Comparison of ENCODE assay signal across 9 mouse cellular contexts in the genomic region with DNA sequence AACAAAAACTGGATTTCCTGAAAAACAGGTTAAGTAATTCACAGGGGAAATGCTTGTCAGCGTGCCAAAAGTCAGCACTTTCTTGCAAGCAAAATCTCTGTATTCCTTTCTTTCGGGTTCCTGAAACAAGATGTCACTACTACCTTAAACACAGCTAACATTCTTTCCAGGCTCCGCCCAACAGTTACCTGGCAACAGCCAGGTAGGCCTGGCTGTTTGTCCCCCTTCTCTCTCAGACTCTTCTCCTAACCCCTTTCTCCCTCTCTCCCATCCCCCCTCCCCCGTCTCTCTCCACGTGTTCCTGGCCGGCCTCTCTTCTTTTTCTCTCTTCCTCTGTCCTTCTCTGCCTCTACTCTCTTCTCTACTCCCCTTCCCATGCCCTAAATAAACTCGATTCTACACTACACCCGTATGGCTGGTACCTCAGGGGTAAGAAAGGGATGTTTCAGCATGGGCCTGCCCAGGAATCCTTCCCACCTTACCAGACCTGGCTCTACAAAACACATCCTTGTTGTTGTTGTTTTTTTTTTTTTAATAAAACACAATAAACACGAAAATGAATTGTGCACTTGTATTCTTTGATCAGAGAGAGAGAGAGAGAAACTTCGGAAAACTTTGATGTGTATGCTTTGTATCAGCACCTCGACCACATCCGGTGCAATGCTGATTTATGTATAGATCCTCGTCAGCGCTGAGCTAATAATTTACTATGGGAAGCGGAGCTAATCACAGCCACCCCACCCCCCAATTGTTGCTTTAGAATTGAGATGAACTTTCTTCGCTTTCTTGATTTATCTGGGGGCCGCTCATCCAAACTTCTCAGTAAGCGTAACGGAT. TPM values are rescaled to one million over a fixed set of nuclear protein-coding genes. Genes with fewer than 3 reads are reported as not detected.
DNase-seq lines count a peak whose midpoint lies in the region; ATAC-seq and TF ChIP-seq lines count a peak whose summit lies in the region.
"Had no signal": no experiment of that assay in that cellular context is flagged by ENCODE, and none has a peak within 500 bp of the region (broad histone marks: within the 10 kb centered on the region; RNA-seq: fewer than 3 reads in every experiment).

No protein-coding gene starts in this region.

- 6% methylated on average over 19 of the region's 19 CpGs for WGBS in lung, embryonic 15.5 days

- peak overlapping the region; percentile 67 for H3K4me3 ChIP-seq in cortical plate, adult 2 months (ENCODE audit: insufficient read depth, low read length)
- H3K4me3 ChIP-seq in lung, embryonic 15.5 days = peak overlapping the region; percentile 84

- peaks cover 4% of the 10 kb centered on the region; the same call in 1 of the 2 replicates for H3K4me1 ChIP-seq in cortical plate, adult 2 months (ENCODE audit: control insufficient read depth, insufficient read depth, low read length)
- peaks cover 17% of the 10 kb centered on the region for H3K4me1 ChIP-seq in lung, embryonic 15.5 days

- H3K27me3 ChIP-seq in lung, embryonic 15.5 days = no peaks in the 10 kb centered on the region
- H3K27me3 ChIP-seq: Patski had no signal

- H3K9ac ChIP-seq in lung, embryonic 15.5 days = peak overlapping the region; percentile 54

- no peak; the same call in 1 of the 2 replicates for ATAC-seq in lung, embryonic 15.5 days (ENCODE audit: borderline replicate concordance, extremely low read depth, low FRiP score, low TSS enrichment)
- ATAC-seq in megakaryocyte progenitor cell, adult 5-6 weeks (replicated peaks; ENCODE audit: poor library complexity) = no peak

- no peak for TF ChIP-seq CTCF in cortical plate, adult 2 months (IDR thresholded peaks at IDR 0.05; ENCODE audit: extremely low read depth, insufficient read depth, low read length)

- peaks cover 2% of the 10 kb centered on the region; the same call in 1 of the 2 replicates for H3K36me3 ChIP-seq in lung, embryonic 15.5 days

- peak overlapping the region; percentile 72 for H3K4me2 ChIP-seq in lung, embryonic 15.5 days

- peak overlapping the region; percentile 98 for H3K27ac ChIP-seq in cortical plate, adult 2 months (ENCODE audit: insufficient read depth, low read length)
- H3K27ac ChIP-seq in lung, embryonic 15.5 days = peak overlapping the region; percentile 97

- peak; percentile 71 for DNase-seq in adrenal gland, postnatal 10 days
- no peak for DNase-seq in adrenal gland, adult 8-10 months
- DNase-seq in heart, adult 8-10 months (ENCODE audit: low spot score) = peak; percentile 74
- DNase-seq in kidney, adult 18-20 months = peak; percentile 61
- peak; percentile 37 for DNase-seq in ovary, postnatal 14 days (ENCODE audit: low spot score)

- H3K9me3 ChIP-seq in lung, embryonic 15.5 days = no peaks in the 10 kb centered on the region

- no peak for TF ChIP-seq POLR2A in cortical plate, adult 2 months (IDR thresholded peaks at IDR 0.05; ENCODE audit: extremely low read depth, insufficient read depth, low read length)

RNA-seq across cellular contexts. Expression of a gene that starts 0.9 kb away (rescaled TPM):
- 100 to 1,000 TPM; 119 to 140 TPM for total RNA-seq in adrenal gland, postnatal 10 days (2021)
- 100 to 1,000 TPM in 3 of 4 experiments, 10 to 100 TPM in 1; 99.2 to 117 (median 106) TPM for total RNA-seq in adrenal gland, adult 8-10 months (2022)
- 58.8 and 60.7 TPM in 2 replicates for polyA plus RNA-seq in cortical plate, adult 2 months (2012; rRNA removed)
- 10 to 100 TPM; 62.7 to 82.4 (median 71.7) TPM for total RNA-seq in heart, adult 8-10 months (2022)
- 47.3 and 47.6 TPM in 2 replicates for polyA plus RNA-seq in lung, embryonic 15.5 days (2015; fragmentation: Nextera tagmentation; extraction: Ambion mirVana)
- total RNA-seq in megakaryocyte progenitor cell, adult 5-6 weeks (2015) = 54.4 and 56.4 TPM in 2 replicates
- 54.4 and 63.1 TPM in 2 replicates for total RNA-seq in megakaryocyte progenitor cell, adult 5-6 weeks (2017)
